Mouse (Mus musculus): ENCODE measurements around the gene Arid3c.
"Not testable (repeated sequence)": the region's sequence is repeated elsewhere in the genome, so short reads cannot be mapped to it uniquely, and the experiment has no call there.

Gene Arid3c

GRCm38 (mm10) chr4:41705922-41706754, 24.8 kb downstream of the Arid3c start:
- DNase-seq (ENCODE audit: low spot score in 2 of 2): no peak

GRCm38 (mm10) chr4:41704651-41705050, 26.3 kb downstream of the Arid3c start:
- DNase-seq (ENCODE audit: low spot score in 2 of 2): no peak

- DNase-seq (ENCODE audit: low spot score in 2 of 2): not testable (repeated sequence)
Observed at GRCm38 (mm10) chr4:41702226-41702625, 28.7 kb downstream of the Arid3c start.

DNA sequence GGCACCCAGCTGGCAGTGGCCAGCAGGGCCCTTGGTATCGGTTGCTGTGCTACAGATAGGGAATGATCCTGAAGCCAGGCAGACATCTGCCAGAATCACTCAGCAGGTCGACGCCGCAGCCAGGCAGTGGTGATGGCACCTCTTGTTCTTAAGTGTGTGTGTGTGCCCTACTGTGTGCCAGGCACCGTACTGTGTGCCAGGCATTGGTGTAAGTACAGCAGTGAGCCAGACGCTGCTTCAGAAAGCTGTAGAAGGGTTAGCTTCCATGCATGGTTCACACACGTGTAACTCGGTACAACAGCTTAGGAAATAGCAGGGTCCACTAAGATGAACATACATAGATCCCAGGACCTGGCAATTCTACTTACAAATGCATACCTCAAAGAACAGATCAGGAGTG, 30.7 kb downstream of the Arid3c start:
- not testable (repeated sequence) for DNase-seq (ENCODE audit: low spot score in 2 of 2)

DNA sequence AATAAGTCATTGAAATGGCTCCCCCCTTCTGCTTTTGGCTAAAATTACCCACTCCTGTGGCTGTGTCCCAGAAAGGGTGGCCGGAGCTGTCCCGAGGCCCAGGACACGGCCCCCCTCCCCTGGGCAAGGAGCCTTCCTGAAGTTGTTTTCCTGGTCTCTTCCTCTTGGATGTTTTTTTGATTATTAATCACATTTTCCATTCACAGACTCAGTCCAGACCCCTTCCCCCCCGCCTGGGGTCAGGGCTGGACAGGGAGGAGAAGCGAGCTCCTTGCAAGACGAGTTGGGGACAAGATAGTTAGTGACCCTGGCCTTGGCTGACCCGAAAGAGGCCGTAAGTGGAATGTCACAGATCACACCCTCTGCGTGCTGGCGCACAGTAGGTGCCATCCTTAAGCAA, 31.2 kb downstream of the Arid3c start, which contains the start of gene Il11ra1:
Gene Il11ra1 (plus strand): TSS at position 207 of the 400 bp plus-strand sequence.
- not testable (repeated sequence) for DNase-seq (ENCODE audit: low spot score in 2 of 2)

GRCm38 (mm10) chr4:41698421-41699016, 32.4 kb downstream of the Arid3c start:
- not testable (repeated sequence) for DNase-seq (ENCODE audit: low spot score in 2 of 2)

DNA sequence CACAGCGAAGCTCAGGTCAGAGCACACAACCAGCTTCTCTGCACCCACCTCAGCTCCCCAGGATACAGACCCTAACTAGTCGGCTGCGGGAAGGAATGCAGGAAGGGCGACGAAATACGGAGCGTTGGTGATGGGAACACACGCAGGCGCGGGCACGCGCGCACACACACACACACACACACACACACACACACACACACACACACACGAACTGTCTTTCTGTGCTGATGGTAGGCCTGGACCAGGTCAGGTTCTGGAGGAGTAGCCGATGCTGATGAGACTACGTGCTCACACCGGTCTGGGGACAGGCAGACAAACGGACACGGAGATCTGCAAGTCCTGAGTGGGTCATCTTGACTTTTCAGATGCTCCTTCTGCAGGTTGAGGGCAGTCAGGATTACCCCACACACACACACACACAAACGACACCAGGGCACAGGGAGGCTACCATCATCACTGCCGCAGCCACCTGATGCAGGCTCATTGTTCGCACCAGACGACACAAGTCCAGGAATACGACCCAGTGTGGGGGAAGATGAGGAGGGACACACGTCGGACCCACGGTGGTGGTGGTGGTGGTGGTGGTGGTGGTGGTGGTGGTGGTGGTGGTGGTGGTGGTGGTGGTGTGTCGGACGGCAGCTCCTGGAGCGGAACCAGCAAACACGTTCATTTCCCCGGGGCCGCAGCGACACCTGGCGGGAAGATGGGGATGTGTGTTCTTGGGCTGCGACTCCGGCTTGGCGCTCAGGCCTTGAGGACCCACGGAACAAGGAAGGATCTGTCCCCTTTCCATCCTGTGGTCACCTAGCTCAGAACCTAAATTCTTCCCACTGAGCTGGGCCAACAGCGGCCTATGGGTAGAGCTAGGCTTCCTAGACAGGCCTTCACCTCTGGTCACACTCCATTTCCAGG, 33.8 kb downstream of the Arid3c start, which contains the start of gene Cntfr:
Gene Cntfr (minus strand): TSS at position 160 of the 912 bp plus-strand sequence.
- peak in 1 of 2 experiments; percentile 86 for DNase-seq (ENCODE audit: low spot score in 2 of 2)

DNA sequence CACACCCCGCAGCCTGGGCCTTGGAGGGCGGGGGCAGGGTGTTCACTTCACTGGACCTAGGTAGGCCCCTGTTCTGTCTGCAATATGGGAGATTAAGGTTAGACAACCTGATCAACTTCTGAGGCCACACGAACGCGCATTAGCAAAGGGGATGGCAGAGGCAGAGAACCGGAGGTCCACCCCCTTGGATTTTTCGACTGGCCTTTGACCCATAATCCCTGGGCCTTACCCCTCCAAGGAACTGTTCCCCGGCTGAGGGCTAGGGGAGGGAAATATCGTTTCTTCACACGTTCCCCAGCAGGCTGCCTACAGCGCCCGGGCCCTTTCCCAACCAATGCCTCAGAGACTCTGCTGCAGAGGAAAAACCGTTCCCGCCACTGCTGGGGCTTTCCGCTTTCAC, 34.5 kb downstream of the Arid3c start:
- not testable (repeated sequence) for DNase-seq (ENCODE audit: low spot score in 2 of 2)

DNA sequence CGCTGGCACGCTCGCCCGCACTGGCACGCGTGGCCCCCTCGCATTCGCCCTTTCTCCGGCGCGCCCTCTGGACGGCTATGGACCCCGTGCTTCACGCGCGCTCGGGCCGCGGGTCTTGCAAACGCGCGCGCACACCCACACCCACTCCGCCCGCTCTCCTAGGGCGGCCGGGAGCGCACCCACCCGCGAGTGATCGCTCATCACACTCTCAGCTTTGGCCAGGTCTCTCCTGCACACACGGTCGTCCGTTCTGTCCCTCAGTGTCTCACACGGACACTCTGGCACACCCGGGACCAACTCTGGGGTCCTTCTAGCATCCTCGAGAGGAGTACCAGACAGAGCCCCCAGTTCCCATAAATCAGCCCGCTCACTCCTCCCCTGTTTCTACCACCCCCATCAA, 35.1 kb downstream of the Arid3c start:
- not testable (repeated sequence) for DNase-seq (ENCODE audit: low spot score in 2 of 2)

- not testable (repeated sequence) for DNase-seq (ENCODE audit: low spot score in 2 of 2)
Observed at GRCm38 (mm10) chr4:41693511-41693910, 37.4 kb downstream of the Arid3c start.

DNA sequence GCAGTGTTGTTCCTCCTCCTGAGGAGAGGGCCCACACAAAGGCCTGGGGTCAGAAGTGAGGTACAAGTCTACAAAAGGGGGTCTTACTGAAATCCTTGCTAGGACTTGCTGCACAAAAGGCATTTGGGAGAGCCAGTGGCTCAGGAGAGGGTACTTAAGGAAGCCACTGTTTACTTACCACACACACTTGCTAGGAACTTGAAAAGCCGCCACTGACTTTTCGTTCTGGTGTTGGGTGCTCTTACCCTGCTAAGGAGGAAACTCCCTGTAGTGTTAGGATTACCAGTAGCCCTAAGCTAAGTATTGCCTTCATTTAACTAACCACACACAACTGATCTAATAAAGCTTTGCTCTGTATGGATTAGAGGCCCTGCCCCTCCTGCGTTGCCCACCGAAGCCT, 40.9 kb downstream of the Arid3c start:
- not testable (repeated sequence) for DNase-seq (ENCODE audit: low spot score in 2 of 2)

DNA sequence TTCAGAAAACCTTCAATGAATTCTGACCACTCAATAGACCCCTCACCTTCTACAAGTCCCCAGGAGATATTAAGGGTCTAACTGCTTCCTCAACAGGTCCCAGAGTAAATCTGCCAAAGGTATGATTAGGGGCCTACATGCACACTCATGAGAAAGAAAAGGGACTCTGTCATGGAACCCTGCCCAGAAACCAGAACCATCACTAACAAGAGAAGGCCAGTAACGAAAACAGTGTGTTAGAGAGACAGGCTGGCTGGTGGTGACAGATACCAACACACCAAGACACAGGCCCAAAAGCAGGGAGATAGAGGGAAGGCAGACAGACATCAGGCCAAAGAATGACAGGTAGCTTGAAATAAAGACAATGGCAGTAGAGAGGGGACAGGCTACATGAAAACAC, 42.4 kb downstream of the Arid3c start:
- not testable (repeated sequence) for DNase-seq (ENCODE audit: low spot score in 2 of 2)

DNA sequence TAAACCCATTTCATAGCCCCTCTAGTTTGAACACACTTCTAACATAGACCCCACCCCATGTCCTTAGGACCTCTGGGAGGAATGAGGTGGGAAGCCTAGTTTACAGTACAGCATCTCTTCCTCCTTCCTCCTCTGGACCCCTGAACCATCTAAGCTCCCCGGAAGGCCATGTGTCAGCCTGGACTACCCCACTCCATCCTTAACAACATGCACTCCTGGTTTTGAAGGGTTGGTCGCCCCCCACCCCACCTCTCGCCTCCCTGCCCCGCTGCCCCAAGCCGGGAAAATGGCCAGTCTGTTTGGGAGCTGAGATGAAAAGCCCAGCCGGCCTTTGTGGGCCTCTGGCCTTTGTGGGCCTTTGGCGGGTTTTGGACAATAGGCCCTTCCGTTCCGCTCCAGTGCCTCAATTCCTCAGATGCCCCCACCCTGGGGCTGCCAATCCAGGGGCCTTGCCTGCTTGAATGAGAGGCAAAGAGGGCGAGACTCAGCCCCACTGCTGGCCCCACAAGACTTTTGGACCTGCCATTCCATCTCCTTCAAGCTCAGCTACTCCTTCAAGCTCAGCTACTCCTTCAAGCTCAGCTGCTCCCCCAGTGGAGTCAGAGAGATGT, 45.0 kb downstream of the Arid3c start:
- not testable (repeated sequence) for DNase-seq (ENCODE audit: low spot score in 2 of 2)

GRCm38 (mm10) chr4:41684931-41685453, 46.0 kb downstream of the Arid3c start:
- DNase-seq (ENCODE audit: low spot score in 2 of 2): not testable (repeated sequence)

DNA sequence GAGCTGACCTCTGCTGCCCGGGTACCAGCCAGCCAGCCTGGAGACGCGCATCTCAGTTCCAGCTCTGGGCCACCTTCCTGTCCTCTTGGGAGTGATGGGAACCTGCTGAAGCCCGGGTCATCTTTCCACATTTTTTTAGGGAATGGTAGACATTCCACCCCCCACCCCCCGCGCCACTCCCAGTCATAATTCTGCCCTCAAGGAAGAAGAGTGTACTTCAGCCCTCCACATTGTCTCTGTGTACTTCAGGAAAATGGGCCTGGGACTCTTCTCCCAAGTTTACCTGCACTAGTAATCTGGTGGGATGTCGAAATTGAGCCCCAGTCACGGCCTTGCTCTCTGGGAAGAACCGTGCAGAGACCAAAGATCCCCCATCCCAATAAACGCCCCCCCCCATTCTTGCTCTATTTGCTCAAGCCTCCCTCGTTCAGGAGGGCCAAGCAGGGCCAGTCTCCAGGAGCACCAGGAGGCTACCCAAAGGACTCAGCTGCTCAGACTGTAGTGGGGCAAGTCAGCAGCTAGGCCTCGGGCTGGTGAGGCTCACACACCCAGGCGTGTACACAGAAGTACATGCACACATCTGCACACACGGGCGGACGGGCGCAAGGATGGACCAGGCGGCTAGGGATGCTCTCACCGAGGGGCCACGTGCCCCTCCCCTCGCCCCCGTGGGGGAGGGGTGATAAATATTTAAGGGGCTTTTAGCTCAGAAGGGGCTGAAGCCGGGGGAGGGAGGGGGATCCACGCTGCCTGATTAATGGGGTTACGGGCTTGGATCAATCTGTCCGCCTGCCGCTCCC, 46.6 kb downstream of the Arid3c start:
- DNase-seq (ENCODE audit: low spot score in 2 of 2): not testable (repeated sequence)

- DNase-seq (ENCODE audit: low spot score in 2 of 2): not testable (repeated sequence)
Observed at GRCm38 (mm10) chr4:41683303-41683702, 47.6 kb downstream of the Arid3c start.

GRCm38 (mm10) chr4:41682789-41683188, 48.2 kb downstream of the Arid3c start:
- DNase-seq (ENCODE audit: low spot score in 2 of 2): no peak

GRCm38 (mm10) chr4:41681947-41682346, 49.0 kb downstream of the Arid3c start:
- DNase-seq (ENCODE audit: low spot score in 2 of 2): no peak

DNA sequence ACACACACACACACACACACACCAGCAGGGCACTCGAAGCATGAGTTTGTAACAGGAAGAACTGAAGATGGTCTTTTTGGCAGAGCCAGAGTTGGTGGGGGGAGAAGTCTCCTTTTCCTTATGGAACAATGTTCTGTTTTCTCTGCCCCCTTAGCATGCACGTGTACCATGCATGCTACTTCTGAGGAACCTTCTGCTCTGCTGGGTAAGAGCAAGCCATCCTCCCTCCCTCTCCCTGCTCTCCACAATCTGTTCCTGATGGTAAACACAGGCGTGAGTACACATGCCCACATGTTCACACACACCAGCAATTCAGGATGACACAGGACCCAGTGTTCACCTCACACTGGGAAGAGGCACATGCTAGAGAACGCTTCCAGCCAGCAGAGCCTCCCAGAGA, 49.8 kb downstream of the Arid3c start:
- DNase-seq (ENCODE audit: low spot score in 2 of 2): peak in 1 of 2 experiments; percentile 69

- no peak for DNase-seq (ENCODE audit: low spot score in 2 of 2)
Observed at GRCm38 (mm10) chr4:41679291-41679690, 51.7 kb downstream of the Arid3c start.

All from left cerebral cortex, adult 9 months (tissue).